In the genomic region with DNA sequence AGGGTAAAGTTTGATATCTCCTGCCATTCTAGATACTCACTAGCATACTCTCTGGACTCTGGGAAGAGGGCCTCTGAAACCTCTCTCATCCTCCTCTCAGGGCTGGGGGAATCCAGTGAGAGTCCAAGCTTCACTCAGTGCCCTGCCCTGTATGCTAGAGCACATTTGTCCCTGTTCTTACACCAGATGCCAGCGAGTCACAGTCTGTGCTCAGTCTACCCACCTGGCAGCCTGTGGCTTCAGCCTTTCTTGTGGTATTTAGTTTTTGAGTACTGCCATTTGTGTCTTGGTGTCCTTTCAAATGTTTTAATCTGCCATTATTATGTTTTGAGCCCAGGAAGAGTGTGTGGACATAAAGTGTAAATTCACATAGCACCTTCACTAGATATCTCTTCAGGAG, we compare ENCODE assay signal across 22 mouse cellular contexts.
"Had no signal": no experiment of that assay in that cellular context is flagged by ENCODE, and none has a peak within 500 bp of the region (broad histone marks: within the 10 kb centered on the region; RNA-seq: fewer than 3 reads in every experiment).

No protein-coding gene starts in this region.

- H3K27ac ChIP-seq: kidney, postnatal 0 days; layer of hippocampus, adult 2 months; limb, embryonic 10.5 days; limb, embryonic 13.5 days; liver, embryonic 12.5 days; liver, embryonic 15.5 days; lung, embryonic 15.5 days; midbrain, embryonic 12.5 days; neural tube, embryonic 12.5 days; neural tube, embryonic 15.5 days; stomach, embryonic 15.5 days had no signal

- H3K9ac ChIP-seq: limb, embryonic 13.5 days; liver, embryonic 12.5 days; liver, embryonic 15.5 days; lung, embryonic 15.5 days; midbrain, embryonic 12.5 days; neural tube, embryonic 12.5 days; neural tube, embryonic 15.5 days; stomach, embryonic 15.5 days had no signal

- DNase-seq: kidney, adult 2 months; kidney, postnatal 25 days; layer of hippocampus, adult 9-11 months; liver; lung, postnatal 10 days; lung, postnatal 36 days; right cerebral cortex, adult 18-20 months; right cerebral cortex, postnatal 14 days; spleen, adult 18-20 months had no signal

- H3K4me1 ChIP-seq: limb, embryonic 10.5 days; liver, embryonic 12.5 days; liver, embryonic 15.5 days; megakaryocyte, embryonic 14.5 days; neural tube, embryonic 12.5 days; neural tube, embryonic 15.5 days; stomach, embryonic 15.5 days had no signal

- H3K27me3 ChIP-seq: limb, embryonic 13.5 days; liver, embryonic 15.5 days; lung, embryonic 15.5 days; neural tube, embryonic 12.5 days; neural tube, embryonic 15.5 days; stomach, embryonic 15.5 days had no signal

- ATAC-seq: inflammation-experienced regulatory T-cells, adult 6 months; liver, embryonic 12.5 days had no signal

- H3K4me2 ChIP-seq: limb, embryonic 13.5 days; liver, embryonic 12.5 days; liver, embryonic 15.5 days; lung, embryonic 15.5 days; neural tube, embryonic 12.5 days; neural tube, embryonic 15.5 days; stomach, embryonic 15.5 days had no signal

- H3K4me3 ChIP-seq: layer of hippocampus, adult 2 months; limb, embryonic 10.5 days; limb, embryonic 13.5 days; liver, embryonic 12.5 days; liver, embryonic 15.5 days; lung, embryonic 15.5 days; megakaryocyte, embryonic 14.5 days; midbrain, embryonic 12.5 days; neural tube, embryonic 12.5 days; neural tube, embryonic 15.5 days; stomach, embryonic 15.5 days had no signal

- H3K36me3 ChIP-seq: limb, embryonic 10.5 days; limb, embryonic 13.5 days; liver, embryonic 12.5 days; liver, embryonic 15.5 days; lung, embryonic 15.5 days; midbrain, embryonic 12.5 days; neural tube, embryonic 12.5 days; neural tube, embryonic 15.5 days; stomach, embryonic 15.5 days had no signal

- H3K9me3 ChIP-seq: limb, embryonic 10.5 days; limb, embryonic 13.5 days; liver, embryonic 12.5 days; liver, embryonic 15.5 days; lung, embryonic 15.5 days; megakaryocyte, embryonic 14.5 days; midbrain, embryonic 12.5 days; neural tube, embryonic 12.5 days; neural tube, embryonic 15.5 days; stomach, embryonic 15.5 days had no signal
